Mouse (Mus musculus) cerebellum, adult 11-12 months (tissue): Measurements from ENCODE around the gene Alpk3.

Experiments
- DNase-seq: peaks from one replicate; pipeline ENCODE4 v3.0.0; 2022

Gene Alpk3

GRCm38 (mm10) chr7:81075299-81075698, 17.9 kb downstream of the Alpk3 start:
- DNase-seq = no peak

- no peak for DNase-seq
Measured at GRCm38 (mm10) chr7:81075732-81076131, 18.3 kb downstream of the Alpk3 start.

GRCm38 (mm10) chr7:81077009-81077408, 19.6 kb downstream of the Alpk3 start:
- no peak for DNase-seq

- DNase-seq = no peak
Measured at GRCm38 (mm10) chr7:81078740-81079139, 21.3 kb downstream of the Alpk3 start.

GRCm38 (mm10) chr7:81093420-81093965, 36.1 kb downstream of the Alpk3 start:
- DNase-seq = no peak

GRCm38 (mm10) chr7:81094104-81094757, 36.8 kb downstream of the Alpk3 start:
- DNase-seq = no peak

- no peak for DNase-seq
Measured at GRCm38 (mm10) chr7:81100341-81100740, 42.9 kb downstream of the Alpk3 start.

GRCm38 (mm10) chr7:81102854-81103253, 45.5 kb downstream of the Alpk3 start:
- no peak for DNase-seq

- DNase-seq = no peak
Measured at GRCm38 (mm10) chr7:81105525-81105924, 48.1 kb downstream of the Alpk3 start.

- DNase-seq = no peak
Measured at GRCm38 (mm10) chr7:81108226-81108625, 50.8 kb downstream of the Alpk3 start.

GRCm38 (mm10) chr7:81109717-81110651, 52.6 kb downstream of the Alpk3 start:
- DNase-seq = peak; percentile 19

GRCm38 (mm10) chr7:81110791-81111190, 53.4 kb downstream of the Alpk3 start:
- DNase-seq = no peak

GRCm38 (mm10) chr7:81111729-81112128, 54.3 kb downstream of the Alpk3 start:
- no peak for DNase-seq

GRCm38 (mm10) chr7:81112686-81113360, 55.4 kb downstream of the Alpk3 start:
- no peak for DNase-seq

GRCm38 (mm10) chr7:81114555-81114954, 57.2 kb downstream of the Alpk3 start, which contains the start of gene Slc28a1:
Slc28a1 (plus strand) TSS chr7:81114799.
- DNase-seq = no peak

GRCm38 (mm10) chr7:81121099-81121498, 63.7 kb downstream of the Alpk3 start:
- no peak for DNase-seq

GRCm38 (mm10) chr7:81122808-81123207, 65.4 kb downstream of the Alpk3 start:
- DNase-seq = no peak

GRCm38 (mm10) chr7:81123553-81123952, 66.2 kb downstream of the Alpk3 start:
- DNase-seq = no peak

- DNase-seq = no peak
Measured at GRCm38 (mm10) chr7:81124773-81125172, 67.4 kb downstream of the Alpk3 start.

GRCm38 (mm10) chr7:81125215-81126175, 68.1 kb downstream of the Alpk3 start:
- no peak for DNase-seq

GRCm38 (mm10) chr7:81131864-81132263, 74.5 kb downstream of the Alpk3 start:
- DNase-seq = no peak

GRCm38 (mm10) chr7:81132851-81133279, 75.5 kb downstream of the Alpk3 start:
- DNase-seq = no peak
